Mouse (Mus musculus) liver, embryonic 15.5 days (tissue): ENCODE measurements around the gene Snd1. TPM values are rescaled to one million over a fixed set of nuclear protein-coding genes. Genes with fewer than 3 reads are reported as not detected.
"Not testable (repeated sequence)": the region's sequence is repeated elsewhere in the genome, so short reads cannot be mapped to it uniquely, and the experiment has no call there.

ENCODE experiments used
- ATAC-seq: fragments of 200-750 bp; cut with Nextera tagmentation; 2 replicates; pipeline ENCODE4 v1.8.0; 2017; ENCODE audit warnings: moderate number of reproducible peaks, mild to moderate bottlenecking, moderate library complexity; ENCODE audit not compliant: insufficient read depth
- H3K27ac ChIP-seq: fragments of 300-500 bp; sonication (generic); replicated peaks from 2 replicates; pipeline ENCODE4 v1.5.1; 2015; ENCODE audit warnings: mild to moderate bottlenecking, inconsistent platforms
- H3K27me3 ChIP-seq: fragments of 300-500 bp; sonication (generic); 2 replicates; pipeline ENCODE4 v1.6.1; 2015; ENCODE audit warnings: mild to moderate bottlenecking, inconsistent platforms
- H3K36me3 ChIP-seq: fragments of 300-500 bp; sonication (generic); replicated peaks from 2 replicates; pipeline ENCODE4 v1.6.1; 2015; ENCODE audit warnings: moderate library complexity, mild to moderate bottlenecking, inconsistent platforms
- H3K4me1 ChIP-seq: fragments of 300-500 bp; sonication (generic); replicated peaks from 2 replicates; pipeline ENCODE4 v1.6.1; 2015; ENCODE audit warnings: inconsistent platforms
- H3K4me2 ChIP-seq: fragments of 300-500 bp; sonication (generic); 2 replicates; pipeline ENCODE4 v1.6.1; 2015; ENCODE audit warnings: moderate library complexity, mild to moderate bottlenecking, inconsistent platforms
- H3K4me3 ChIP-seq: fragments of 300-500 bp; sonication (generic); replicated peaks from 2 replicates; pipeline ENCODE4 v1.5.1; 2015; ENCODE audit warnings: mild to moderate bottlenecking, inconsistent platforms
- H3K9ac ChIP-seq: fragments of 300-500 bp; sonication (generic); 2 replicates; pipeline ENCODE4 v1.6.1; 2015; ENCODE audit warnings: moderate library complexity, mild to moderate bottlenecking, inconsistent platforms
- H3K9me3 ChIP-seq: fragments of 300-500 bp; sonication (generic); replicated peaks from 2 replicates; pipeline ENCODE4 v1.6.1; 2016; ENCODE audit warnings: inconsistent platforms
- WGBS: fragments of 180-500 bp; shearing (Covaris S2); methylation state at CpG from one replicate; pipeline ENCODE4 v1.1.7; 2015; ENCODE audit warnings: mixed read lengths; ENCODE audit not compliant: insufficient replicate concordance; 5-methylcytosine and 5-hydroxymethylcytosine counted together
- polyA plus RNA-seq: library from polyadenylated mRNA; unstranded; fragments of >200 nt; fragmentation: Nextera tagmentation; extraction: Ambion mirVana; gene quantifications from 2 replicates; pipeline ENCODE4 v1.2.1, GENCODE M21; 2015

The Snd1 gene
- polyA plus RNA-seq, 1 experiment from 2014 or later = 51.1 TPM

DNA sequence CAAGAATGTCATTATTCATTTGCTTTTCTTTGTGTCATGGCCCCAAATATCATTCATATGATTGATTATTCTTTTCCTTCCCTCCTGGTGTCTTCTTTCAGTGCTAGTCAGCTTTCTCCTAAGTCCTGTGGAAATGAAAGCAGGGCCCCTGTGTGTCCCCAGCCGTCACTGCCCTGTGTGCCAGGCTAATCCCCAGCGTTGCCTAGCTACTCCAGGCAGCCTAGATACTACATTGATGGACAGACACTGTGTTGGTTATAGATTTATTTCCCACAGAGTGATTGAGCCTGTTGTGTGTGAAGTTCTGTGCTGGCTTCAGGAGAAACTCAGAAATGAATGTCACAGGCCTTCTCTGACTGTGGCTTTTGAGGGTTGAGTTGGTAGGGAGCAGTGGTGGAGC lies 41.7 kb downstream of the Snd1 start:
- Histone ChIP-seq H3K4me1 (no peaks in the 10 kb centered on the region), H3K9ac (no peak overlapping the region), H3K4me2 (no peak overlapping the region), H3K36me3 (peaks cover 40% of the 10 kb centered on the region), H3K4me3 (no peak overlapping the region), H3K27me3 (no peaks in the 10 kb centered on the region), H3K9me3 (no peaks in the 10 kb centered on the region), H3K27ac (no peak overlapping the region)
- WGBS = 56% methylated on average over 2 of the region's 2 CpGs
- ATAC-seq = no peak

GRCm38 (mm10) chr6:28517050-28517449 lies 42.1 kb downstream of the Snd1 start:
- H3K27me3 ChIP-seq = no peaks in the 10 kb centered on the region
- ATAC-seq = no peak
- peaks cover 42% of the 10 kb centered on the region for H3K36me3 ChIP-seq
- no peak overlapping the region for H3K4me3 ChIP-seq
- 76% methylated on average over 1 of the region's 1 CpGs for WGBS
- no peaks in the 10 kb centered on the region for H3K9me3 ChIP-seq
- no peaks in the 10 kb centered on the region for H3K4me1 ChIP-seq
- H3K4me2 ChIP-seq = no peak overlapping the region
- H3K27ac ChIP-seq = no peak overlapping the region
- no peak overlapping the region for H3K9ac ChIP-seq

GRCm38 (mm10) chr6:28519426-28519825 lies 44.5 kb downstream of the Snd1 start:
- H3K9ac ChIP-seq = no peak overlapping the region
- 81% methylated on average over 8 of the region's 8 CpGs for WGBS
- no peak overlapping the region for H3K4me3 ChIP-seq
- no peak overlapping the region for H3K27ac ChIP-seq
- ATAC-seq = no peak
- H3K36me3 ChIP-seq = peaks cover 40% of the 10 kb centered on the region
- H3K4me2 ChIP-seq = no peak overlapping the region
- no peaks in the 10 kb centered on the region for H3K4me1 ChIP-seq
- H3K27me3 ChIP-seq = no peaks in the 10 kb centered on the region
- H3K9me3 ChIP-seq = no peaks in the 10 kb centered on the region

- ATAC-seq, H3K9me3 ChIP-seq, H3K4me3 ChIP-seq, H3K4me1 ChIP-seq, H3K27me3 ChIP-seq, H3K27ac ChIP-seq, H3K4me2 ChIP-seq, H3K9ac ChIP-seq: not testable (repeated sequence)
- peaks cover 34% of the 10 kb centered on the region for H3K36me3 ChIP-seq
- 44% methylated on average over 5 of the region's 5 CpGs for WGBS
Measured at GRCm38 (mm10) chr6:28520787-28521186, 45.8 kb downstream of the Snd1 start.

GRCm38 (mm10) chr6:28521416-28521815 lies 46.5 kb downstream of the Snd1 start:
- Histone ChIP-seq H3K36me3 (peaks cover 40% of the 10 kb centered on the region), H3K4me2 (no peak overlapping the region), H3K4me3 (no peak overlapping the region), H3K27me3 (no peaks in the 10 kb centered on the region), H3K9ac (no peak overlapping the region), H3K9me3 (no peaks in the 10 kb centered on the region), H3K4me1 (no peaks in the 10 kb centered on the region), H3K27ac (no peak overlapping the region)
- ATAC-seq = no peak
- WGBS = 55% methylated on average over 1 of the region's 1 CpGs

DNA sequence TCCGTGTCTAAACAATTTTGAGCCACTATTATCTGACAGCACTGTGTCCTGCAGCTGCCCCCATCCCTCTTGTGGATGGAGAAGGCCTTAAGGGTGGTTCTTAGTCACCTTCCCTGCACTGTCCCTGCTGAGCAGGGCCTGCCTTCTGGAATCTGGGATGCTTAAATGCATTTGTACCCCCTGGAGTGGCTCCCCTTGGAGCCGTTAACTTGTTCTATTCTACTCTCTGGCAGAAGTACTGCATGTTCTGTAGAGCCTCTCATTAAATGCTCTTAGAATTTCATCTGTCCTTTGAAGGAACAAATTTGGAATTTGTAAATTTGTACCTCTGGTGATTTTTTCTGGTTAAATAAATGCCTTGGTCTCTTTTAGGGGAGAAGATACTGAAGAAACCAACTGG lies 50.6 kb downstream of the Snd1 start:
- no peaks in the 10 kb centered on the region for H3K4me1 ChIP-seq
- ATAC-seq = no peak
- no peak overlapping the region for H3K9ac ChIP-seq
- H3K4me3 ChIP-seq = no peak overlapping the region
- no peak overlapping the region for H3K27ac ChIP-seq
- H3K9me3 ChIP-seq = no peaks in the 10 kb centered on the region
- H3K36me3 ChIP-seq = peaks cover 60% of the 10 kb centered on the region
- H3K4me2 ChIP-seq = no peak overlapping the region
- H3K27me3 ChIP-seq = no peaks in the 10 kb centered on the region
- WGBS = 56% methylated on average over 2 of the region's 2 CpGs

- ATAC-seq = no peak
- WGBS = 76% methylated on average over 10 of the region's 10 CpGs
- Histone ChIP-seq H3K4me2 (no peak overlapping the region), H3K9me3 (no peaks in the 10 kb centered on the region), H3K4me3 (no peak overlapping the region), H3K4me1 (no peaks in the 10 kb centered on the region), H3K27me3 (no peaks in the 10 kb centered on the region), H3K36me3 (peaks cover 65% of the 10 kb centered on the region), H3K9ac (no peak overlapping the region), H3K27ac (no peak overlapping the region)
Measured at GRCm38 (mm10) chr6:28527459-28527858, 52.5 kb downstream of the Snd1 start.

GRCm38 (mm10) chr6:28528208-28528607 lies 53.3 kb downstream of the Snd1 start:
- Histone ChIP-seq H3K36me3 (peaks cover 67% of the 10 kb centered on the region), H3K9ac (no peak overlapping the region), H3K27ac (no peak overlapping the region), H3K27me3 (no peaks in the 10 kb centered on the region), H3K4me1 (no peaks in the 10 kb centered on the region), H3K9me3 (no peaks in the 10 kb centered on the region), H3K4me2 (no peak overlapping the region), H3K4me3 (no peak overlapping the region)
- no peak for ATAC-seq
- 79% methylated on average over 6 of the region's 6 CpGs for WGBS

DNA sequence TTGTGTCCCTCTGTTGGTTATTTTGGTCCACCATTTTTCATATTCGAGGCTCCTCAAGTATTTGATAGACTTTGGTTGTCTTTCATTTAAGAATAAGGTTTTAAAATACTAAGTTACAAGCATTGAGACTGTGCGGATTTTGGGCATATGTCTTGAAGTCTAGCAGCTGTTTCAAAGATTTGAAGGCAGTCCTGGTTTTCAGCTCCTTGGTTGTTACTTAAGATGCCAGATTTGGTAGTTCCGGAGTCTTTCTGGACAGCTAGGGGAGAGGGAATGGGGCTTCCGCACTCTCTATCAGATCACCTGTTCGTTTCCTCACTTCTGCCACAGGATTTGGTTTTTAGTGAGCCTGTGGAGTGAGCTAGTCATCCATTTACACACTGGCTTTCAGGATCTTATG lies 61.5 kb downstream of the Snd1 start:
- H3K4me3 ChIP-seq = no peak overlapping the region
- no peak overlapping the region for H3K9ac ChIP-seq
- H3K4me2 ChIP-seq = no peak overlapping the region
- WGBS = 83% methylated on average over 5 of the region's 5 CpGs
- no peak for ATAC-seq
- H3K27ac ChIP-seq = no peak overlapping the region
- no peaks in the 10 kb centered on the region for H3K4me1 ChIP-seq
- H3K27me3 ChIP-seq = no peaks in the 10 kb centered on the region
- H3K36me3 ChIP-seq = peaks cover 34% of the 10 kb centered on the region
- no peaks in the 10 kb centered on the region for H3K9me3 ChIP-seq

DNA sequence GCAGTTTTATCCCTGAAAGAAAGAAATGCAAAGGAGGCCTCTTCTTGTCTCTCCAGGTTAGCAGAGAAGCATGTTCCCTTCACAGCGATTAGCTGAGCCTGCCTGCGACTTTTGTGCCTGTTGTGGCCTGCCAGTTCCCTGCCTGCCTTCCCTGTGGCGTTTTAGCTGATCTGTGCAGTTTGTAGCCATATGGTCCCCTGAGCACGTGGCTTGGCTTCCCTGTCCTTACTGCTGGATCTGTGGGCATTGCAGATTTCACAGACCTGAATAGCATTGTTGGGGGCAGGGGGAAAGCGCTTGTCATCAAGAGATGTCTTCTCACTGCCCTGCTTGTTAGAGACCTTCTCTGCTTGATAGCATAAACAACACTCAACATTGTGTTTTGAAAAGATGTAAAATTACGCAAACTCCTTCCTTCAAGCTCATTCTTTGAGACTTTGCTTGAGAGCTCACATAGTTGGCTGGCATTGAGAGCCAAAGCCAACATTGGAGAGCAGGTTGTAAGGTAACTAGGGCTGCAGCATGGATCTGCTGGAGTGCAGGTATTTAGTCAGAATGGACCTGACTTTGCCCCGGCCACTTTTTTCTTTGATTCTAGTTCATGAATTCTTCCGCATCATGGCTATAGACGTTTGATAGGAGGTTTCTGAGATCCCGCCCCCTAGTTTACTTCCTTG lies 63.0 kb downstream of the Snd1 start:
- no peak for ATAC-seq
- Histone ChIP-seq H3K36me3 (peaks cover 32% of the 10 kb centered on the region), H3K4me3 (no peak overlapping the region), H3K9ac (no peak overlapping the region), H3K9me3 (no peaks in the 10 kb centered on the region), H3K27ac (no peak overlapping the region), H3K4me2 (no peak overlapping the region), H3K27me3 (no peaks in the 10 kb centered on the region), H3K4me1 (no peaks in the 10 kb centered on the region)
- 72% methylated on average over 10 of the region's 10 CpGs for WGBS

GRCm38 (mm10) chr6:28542298-28542701 lies 67.4 kb downstream of the Snd1 start:
- no peak for ATAC-seq
- no peak overlapping the region for H3K4me3 ChIP-seq
- no peak overlapping the region for H3K9ac ChIP-seq
- H3K36me3 ChIP-seq = peaks cover 28% of the 10 kb centered on the region
- H3K9me3 ChIP-seq = no peaks in the 10 kb centered on the region
- no peaks in the 10 kb centered on the region for H3K4me1 ChIP-seq
- WGBS = 69% methylated on average over 6 of the region's 6 CpGs
- no peak overlapping the region for H3K27ac ChIP-seq
- H3K27me3 ChIP-seq = no peaks in the 10 kb centered on the region
- H3K4me2 ChIP-seq = no peak overlapping the region

- no peak for ATAC-seq
- Histone ChIP-seq H3K4me3 (no peak overlapping the region), H3K27me3 (no peaks in the 10 kb centered on the region), H3K9ac (no peak overlapping the region), H3K4me2 (no peak overlapping the region), H3K4me1 (no peaks in the 10 kb centered on the region), H3K27ac (no peak overlapping the region), H3K36me3 (peaks cover 48% of the 10 kb centered on the region), H3K9me3 (no peaks in the 10 kb centered on the region)
- WGBS = 69% methylated on average over 2 of the region's 2 CpGs
Measured at GRCm38 (mm10) chr6:28546943-28547342, 72.0 kb downstream of the Snd1 start.
